Mouse (Mus musculus) olfactory bulb, adult 2 months (tissue): ENCODE results near the gene Asrgl1.

ENCODE experiments used
- CTCF ChIP-seq: fragments of 200-500 bp; IDR thresholded peaks from 2 replicates; pipeline ENCODE4 v1.5.1; 2012; ENCODE audit warnings: low read depth, mild to moderate bottlenecking, low read length, moderate library complexity; ENCODE audit not compliant: insufficient read depth
- POLR2A ChIP-seq: fragments of 200-500 bp; IDR thresholded peaks from 2 replicates; pipeline ENCODE4 v1.6.1; 2012; ENCODE audit warnings: mild to moderate bottlenecking, low read depth, low read length, moderate library complexity; ENCODE audit not compliant: insufficient read depth

- TF ChIP-seq CTCF (no peak), POLR2A (no peak)
These were observed 34.4 kb downstream of the Asrgl1 start for GRCm38 (mm10) chr19:9101062-9101457.
